Mouse (Mus musculus): ENCODE measurements around the gene Slc35f5.

GRCm38 (mm10) chr1:125527364-125527763 lies 33.0 kb upstream of the Slc35f5 start:
- TF ChIP-seq CTCF (IDR thresholded peaks at IDR 0.05; ENCODE audit: borderline replicate concordance, extremely low read depth, insufficient read depth, insufficient read length), result no peak
- TF ChIP-seq POLR2A (IDR thresholded peaks at IDR 0.05; ENCODE audit: borderline replicate concordance, extremely low read depth, insufficient read depth, insufficient read length, poor library complexity, severe bottlenecking), result no peak

Measured in brain, embryonic 14.5 days (tissue).